Mouse (Mus musculus) midbrain, postnatal 0 days (tissue): ENCODE measurements around the gene Pth2. TPM values are rescaled to one million over a fixed set of nuclear protein-coding genes. Genes with fewer than 3 reads are reported as not detected.

Experiments used
- ATAC-seq: fragments of 200-750 bp; cut with Nextera tagmentation; 2 replicates; pipeline ENCODE4 v1.8.0; 2017; ENCODE audit warnings: moderate number of reproducible peaks, mild to moderate bottlenecking, moderate TSS enrichment, moderate library complexity; ENCODE audit not compliant: low FRiP score
- DNase-seq: peaks from one replicate; pipeline ENCODE4 v3.0.0-alpha.2; 2015; ENCODE audit warnings: low spot score
- H3K27ac ChIP-seq: fragments of 300-500 bp; sonication (generic); 2 replicates; pipeline ENCODE4 v1.5.1; 2014; ENCODE audit warnings: low read depth, mild to moderate bottlenecking, low read length, mixed read lengths
- H3K27me3 ChIP-seq: fragments of 300-500 bp; sonication (generic); 2 replicates; pipeline ENCODE4 v1.6.1; 2014; ENCODE audit warnings: low read length, control low read depth, mixed read lengths; ENCODE audit not compliant: insufficient read depth
- H3K36me3 ChIP-seq: fragments of 300-500 bp; sonication (generic); 2 replicates; pipeline ENCODE4 v1.6.1; 2014; ENCODE audit warnings: low read length, control low read depth, mixed read lengths; ENCODE audit not compliant: insufficient read depth
- H3K4me1 ChIP-seq: fragments of 300-500 bp; sonication (generic); 2 replicates; pipeline ENCODE4 v1.6.1; 2014; ENCODE audit warnings: mild to moderate bottlenecking, control low read depth, antibody characterized with exemption, low read length, mixed read lengths; ENCODE audit not compliant: insufficient read depth
- H3K4me2 ChIP-seq: fragments of 300-500 bp; sonication (generic); 2 replicates; pipeline ENCODE4 v1.6.1; 2014; ENCODE audit warnings: low read depth, mild to moderate bottlenecking, low read length, mixed read lengths; ENCODE audit not compliant: poor library complexity, severe bottlenecking
- H3K4me3 ChIP-seq: fragments of 300-500 bp; sonication (generic); 2 replicates; pipeline ENCODE4 v1.5.1; 2014; ENCODE audit warnings: low read depth, mild to moderate bottlenecking, low read length, moderate library complexity
- H3K9ac ChIP-seq: fragments of 300-500 bp; sonication (generic); replicated peaks from 2 replicates; pipeline ENCODE4 v1.6.1; 2014; ENCODE audit warnings: mild to moderate bottlenecking, low read length, moderate library complexity, mixed read lengths; ENCODE audit not compliant: poor library complexity, severe bottlenecking
- H3K9me3 ChIP-seq: fragments of 300-500 bp; sonication (generic); 2 replicates; pipeline ENCODE4 v1.6.1; 2016; ENCODE audit warnings: low read length, control low read depth
- CTCF ChIP-seq: IDR thresholded peaks from 2 replicates; pipeline ENCODE4 v1.5.1; 2016; ENCODE audit warnings: antibody characterized with exemption, mild to moderate bottlenecking
- WGBS: fragments of 180-500 bp; shearing (Covaris S2); extraction: QIAGEN DNeasy Blood & Tissue Kit; methylation state at CpG from one replicate; pipeline ENCODE4 v1.1.7; 2014; 5-methylcytosine and 5-hydroxymethylcytosine counted together
- polyA plus RNA-seq: library from polyadenylated mRNA; unstranded; fragments of >200 nt; fragmentation: Nextera tagmentation; extraction: Ambion mirVana; gene quantifications from 2 replicates; pipeline ENCODE4 v1.2.1, GENCODE M21; 2015
- total RNA-seq: library from RNA; depleted of rRNA; stranded (reverse); fragments of >200 nt; gene quantifications from 2 replicates; pipeline ENCODE4 v1.2.3, GENCODE M21; 2014

Gene Pth2
- total and polyA plus RNA-seq, 2 experiments from 2014 or later, result 0.93 TPM; not detected in 1

DNA sequence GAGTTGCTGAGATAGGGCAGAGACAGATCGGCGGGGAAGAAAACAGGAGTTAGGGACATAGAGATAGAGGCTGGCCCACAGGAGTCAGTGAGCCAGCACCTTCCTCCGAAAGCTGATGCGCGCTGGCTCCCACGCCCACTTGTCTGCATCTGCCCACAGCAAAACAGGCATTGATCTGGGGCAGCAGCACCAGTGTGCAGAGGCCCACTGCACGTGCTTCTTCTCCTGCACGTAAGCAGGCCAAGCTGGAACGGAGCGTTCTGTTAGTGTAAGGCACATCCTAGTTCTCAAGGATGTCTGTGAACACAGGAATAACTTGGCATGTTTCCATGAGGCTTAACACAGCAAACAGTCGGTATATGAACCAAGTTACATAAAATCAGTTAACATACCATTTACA, 18.2 kb downstream of the Pth2 start:
- H3K4me1 ChIP-seq, result no peaks in the 10 kb centered on the region
- H3K4me3 ChIP-seq, result no peak overlapping the region
- no peak for TF ChIP-seq CTCF
- H3K27ac ChIP-seq, result no peak overlapping the region
- no peak overlapping the region for H3K4me2 ChIP-seq
- H3K9me3 ChIP-seq, result no peaks in the 10 kb centered on the region
- ATAC-seq (no peak), DNase-seq (no peak)
- no peak overlapping the region for H3K9ac ChIP-seq
- no peaks in the 10 kb centered on the region for H3K36me3 ChIP-seq
- no peaks in the 10 kb centered on the region for H3K27me3 ChIP-seq
- 83% methylated on average over 11 of the region's 11 CpGs for WGBS

DNA sequence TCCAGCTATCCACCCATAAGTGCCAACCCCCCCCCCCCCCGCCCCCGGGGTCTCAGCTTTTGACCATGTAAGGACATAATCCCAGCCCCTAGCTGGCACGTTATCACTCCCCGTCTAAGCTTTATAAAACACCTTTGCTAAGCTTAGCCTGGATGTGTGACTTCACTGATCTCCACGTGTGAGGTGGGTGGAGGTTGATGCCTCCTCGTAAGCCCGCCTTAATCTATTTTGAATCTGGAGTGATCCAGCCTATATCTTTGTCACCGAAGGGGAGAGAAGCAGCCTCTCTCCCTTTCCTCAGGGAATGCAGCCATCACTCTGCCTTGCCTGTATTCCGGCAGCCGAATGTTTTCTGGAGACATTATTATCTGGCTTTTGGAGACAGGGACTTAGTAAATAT, 21.9 kb downstream of the Pth2 start:
- TF ChIP-seq CTCF, result no peak
- no peak overlapping the region for H3K27ac ChIP-seq
- WGBS, result 58% methylated on average over 9 of the region's 10 CpGs
- H3K4me1 ChIP-seq, result no peaks in the 10 kb centered on the region
- H3K4me2 ChIP-seq, result no peak overlapping the region
- no peak overlapping the region for H3K9ac ChIP-seq
- H3K27me3 ChIP-seq, result no peaks in the 10 kb centered on the region
- H3K36me3 ChIP-seq, result no peaks in the 10 kb centered on the region
- ATAC-seq (no peak), DNase-seq (no peak)
- no peaks in the 10 kb centered on the region for H3K9me3 ChIP-seq
- no peak overlapping the region for H3K4me3 ChIP-seq

DNA sequence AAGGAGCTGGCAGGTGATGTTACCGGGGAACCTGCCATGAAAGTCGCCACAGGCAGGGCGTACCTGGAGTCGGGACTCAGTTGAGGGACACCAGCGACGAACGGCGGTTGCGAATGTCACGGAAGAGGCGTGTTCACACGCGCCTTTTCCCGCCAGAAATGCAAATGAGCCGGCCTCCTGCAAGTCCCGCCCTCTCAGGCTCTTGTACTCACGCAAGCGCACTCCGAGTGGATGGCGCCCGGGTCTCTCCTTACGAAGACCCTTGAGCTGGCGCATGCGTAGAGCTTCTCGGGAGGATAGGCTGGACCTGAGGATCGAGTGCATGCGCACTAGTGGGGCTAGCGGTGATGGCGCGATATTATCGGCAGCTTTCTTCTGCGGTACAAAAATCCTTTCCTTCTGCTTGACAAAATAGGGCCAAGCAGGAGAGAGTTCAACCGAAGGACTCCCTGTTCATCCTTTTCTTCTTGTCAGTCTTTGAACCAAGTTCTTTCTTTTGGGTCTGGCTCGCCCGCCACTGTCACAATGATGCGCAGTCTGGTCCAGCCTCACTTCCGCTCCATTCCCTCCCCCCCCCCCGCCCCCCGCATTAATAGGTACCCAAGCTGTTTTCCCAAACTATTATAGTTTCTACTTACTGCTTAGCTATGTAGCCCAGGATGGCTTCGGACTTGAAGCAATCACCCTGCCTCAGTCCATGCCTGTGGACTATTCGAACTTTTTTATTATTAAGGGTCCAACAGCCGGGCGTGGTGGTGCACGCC, 23.8 kb downstream of the Pth2 start, which contains the start of gene Ccdc155:
Ccdc155 (minus strand) TSS at position 513 of the 764 bp plus-strand sequence.
- peak within 1 kb of the TSS; percentile 39 for H3K4me3 ChIP-seq
- H3K9ac ChIP-seq, result peak within 1 kb of the TSS; percentile 57
- ATAC-seq, result peak; percentile 94
- TF ChIP-seq CTCF, result peak; percentile 1; the same call in 1 of the 2 replicates
- 9% methylated on average over 43 of the region's 44 CpGs for WGBS
- peak within 1 kb of the TSS; percentile 51 for H3K4me2 ChIP-seq
- H3K27ac ChIP-seq, result peak within 1 kb of the TSS; percentile 32; the same call in 1 of the 2 replicates
- no peaks in the 10 kb centered on the region for H3K9me3 ChIP-seq
- no peaks in the 10 kb centered on the region for H3K36me3 ChIP-seq
- no peaks in the 10 kb centered on the region for H3K27me3 ChIP-seq
- DNase-seq, result peak; percentile 99
- H3K4me1 ChIP-seq, result no peaks in the 10 kb centered on the region

- H3K4me1 ChIP-seq, result no peaks in the 10 kb centered on the region
- 82% methylated on average over 6 of the region's 6 CpGs for WGBS
- H3K9me3 ChIP-seq, result no peaks in the 10 kb centered on the region
- H3K4me3 ChIP-seq, result no peak overlapping the region
- H3K36me3 ChIP-seq, result no peaks in the 10 kb centered on the region
- H3K27me3 ChIP-seq, result peaks cover 15% of the 10 kb centered on the region
- H3K4me2 ChIP-seq, result no peak overlapping the region
- no peak for ATAC-seq
- H3K9ac ChIP-seq, result no peak overlapping the region
- no peak overlapping the region for H3K27ac ChIP-seq
- TF ChIP-seq CTCF, result peak; percentile 34
- no peak for DNase-seq
Measured at GRCm38 (mm10) chr7:45208260-45208659, 27.5 kb downstream of the Pth2 start.

- H3K9ac ChIP-seq, result no peak overlapping the region
- no peak for DNase-seq
- WGBS, result 81% methylated on average over 10 of the region's 10 CpGs
- no peak overlapping the region for H3K27ac ChIP-seq
- peaks cover 4% of the 10 kb centered on the region; the same call in 1 of the 2 replicates for H3K4me1 ChIP-seq
- peak overlapping the region; percentile 26; the same call in 1 of the 2 replicates for H3K4me2 ChIP-seq
- no peak for TF ChIP-seq CTCF
- no peak overlapping the region for H3K4me3 ChIP-seq
- no peak for ATAC-seq
- H3K9me3 ChIP-seq, result no peaks in the 10 kb centered on the region
- no peaks in the 10 kb centered on the region for H3K36me3 ChIP-seq
- peaks cover 15% of the 10 kb centered on the region for H3K27me3 ChIP-seq
Measured at GRCm38 (mm10) chr7:45211070-45211469, 30.3 kb downstream of the Pth2 start.

- Histone ChIP-seq H3K4me2 (peak within 1 kb of the TSS; percentile 26), H3K4me1 (peaks cover 5% of the 10 kb centered on the region; the same call in 1 of the 2 replicates), H3K4me3 (peak within 1 kb of the TSS; percentile 15; the same call in 1 of the 2 replicates), H3K9ac (no peak within 1 kb of the TSS; the same call in 1 of the 2 replicates), H3K27ac (no peak within 1 kb of the TSS), H3K36me3 (no peaks in the 10 kb centered on the region), H3K9me3 (no peaks in the 10 kb centered on the region), H3K27me3 (peaks cover 15% of the 10 kb centered on the region)
- WGBS, result 9% methylated on average over 17 of the region's 17 CpGs
- DNase-seq (no peak), ATAC-seq (no peak)
- TF ChIP-seq CTCF, result no peak
Measured at GRCm38 (mm10) chr7:45211851-45212251, 31.1 kb downstream of the Pth2 start, which contains the start of gene Dkkl1. Gene Dkkl1, minus strand, starts transcription at chr7:45212147.
